Comparison of ENCODE assay signal across 9 mouse cellular contexts in genomic region chr5:30638041-30638440, GRCm38 (mm10). TPM values are rescaled to one million over a fixed set of nuclear protein-coding genes. Genes with fewer than 3 reads are reported as not detected.
DNase-seq lines count a peak whose midpoint lies in the region; ATAC-seq and TF ChIP-seq lines count a peak whose summit lies in the region.
"Had no signal": no experiment of that assay in that cellular context is flagged by ENCODE, and none has a peak within 500 bp of the region (broad histone marks: within the 10 kb centered on the region; RNA-seq: fewer than 3 reads in every experiment).

No protein-coding gene starts in this region.

- H3K4me1 ChIP-seq in embryonic facial prominence, embryonic 15.5 days, result no peaks in the 10 kb centered on the region
- no peaks in the 10 kb centered on the region for H3K4me1 ChIP-seq in lung, embryonic 14.5 days (ENCODE audit: insufficient read depth)
- H3K4me1 ChIP-seq: embryonic facial prominence, embryonic 12.5 days had no signal

- ATAC-seq in embryonic facial prominence, embryonic 15.5 days (ENCODE audit: insufficient number of reproducible peaks, low FRiP score, low TSS enrichment, low read depth), result peak; percentile 67; the same call in 1 of the 2 replicates
- peak; percentile 70; the same call in 1 of the 2 replicates for ATAC-seq in lung, embryonic 14.5 days (ENCODE audit: insufficient read depth)

- H3K4me3 ChIP-seq in embryonic facial prominence, embryonic 15.5 days (replicated peaks), result no peak overlapping the region
- no peak overlapping the region for H3K4me3 ChIP-seq in lung, embryonic 14.5 days (ENCODE audit: low read depth, low read length)
- H3K4me3 ChIP-seq: embryonic facial prominence, embryonic 12.5 days had no signal

- WGBS in embryonic facial prominence, embryonic 15.5 days, result 3% methylated on average over 6 of the region's 6 CpGs
- WGBS in lung, embryonic 14.5 days, result 4% methylated on average over 6 of the region's 6 CpGs

- H3K9ac ChIP-seq in embryonic facial prominence, embryonic 15.5 days, result no peak overlapping the region
- H3K9ac ChIP-seq in lung, embryonic 14.5 days, result no peak overlapping the region
- H3K9ac ChIP-seq: embryonic facial prominence, embryonic 12.5 days had no signal

- DNase-seq in CD4-positive helper T cell, adult 2 months (ENCODE audit: low read depth, low spot score), result peak; percentile 31
- peak; percentile 90 for DNase-seq in adrenal gland, postnatal 14 days
- peak; percentile 90 to 91 for DNase-seq in heart, postnatal 10 days
- peak; percentile 83 for DNase-seq in layer of hippocampus, adult 11-12 months (ENCODE audit: low spot score)
- peak; percentile 92 for DNase-seq in lung, embryonic 14.5 days
- peak; percentile 71 for DNase-seq in ovary, adult 18-20 months (ENCODE audit: low spot score)
- peak; percentile 52 for DNase-seq in testis, postnatal 14 days (ENCODE audit: low spot score)

- no peak overlapping the region for H3K4me2 ChIP-seq in embryonic facial prominence, embryonic 15.5 days (replicated peaks)
- no peak overlapping the region for H3K4me2 ChIP-seq in lung, embryonic 14.5 days
- H3K4me2 ChIP-seq: embryonic facial prominence, embryonic 12.5 days had no signal

- intact Hi-C loops in heart, postnatal 10 days (cut with DNase I), result loop anchor here (1.0 to 10.0 kb wide), 4 partner anchors 122 to 423 kb away; no protein-coding TSS in a partner anchor

- H3K36me3 ChIP-seq in embryonic facial prominence, embryonic 15.5 days, result no peaks in the 10 kb centered on the region
- no peaks in the 10 kb centered on the region for H3K36me3 ChIP-seq in lung, embryonic 14.5 days (ENCODE audit: insufficient read depth)
- H3K36me3 ChIP-seq: embryonic facial prominence, embryonic 12.5 days had no signal

- peak; percentile 95 for TF ChIP-seq CTCF in lung, embryonic 14.5 days (IDR thresholded peaks at IDR 0.05; ENCODE audit: low read depth)

- H3K27me3 ChIP-seq in embryonic facial prominence, embryonic 15.5 days, result no peaks in the 10 kb centered on the region
- H3K27me3 ChIP-seq in lung, embryonic 14.5 days (ENCODE audit: insufficient read depth, low read length), result no peaks in the 10 kb centered on the region
- H3K27me3 ChIP-seq: embryonic facial prominence, embryonic 12.5 days had no signal

- H3K9me3 ChIP-seq in embryonic facial prominence, embryonic 15.5 days (replicated peaks), result no peaks in the 10 kb centered on the region
- H3K9me3 ChIP-seq in lung, embryonic 14.5 days (ENCODE audit: low read depth, low read length), result no peaks in the 10 kb centered on the region
- H3K9me3 ChIP-seq: embryonic facial prominence, embryonic 12.5 days had no signal

- H3K27ac ChIP-seq in embryonic facial prominence, embryonic 15.5 days (replicated peaks), result no peak overlapping the region
- H3K27ac ChIP-seq in lung, embryonic 14.5 days (ENCODE audit: low read depth), result no peak overlapping the region
- H3K27ac ChIP-seq: embryonic facial prominence, embryonic 12.5 days had no signal

RNA-seq across cellular contexts. Expression of gene Slc35f6, which starts 9.7 kb away (rescaled TPM):
- total RNA-seq in adrenal gland, postnatal 14 days (2021), result 33.9 and 38.9 TPM in 2 replicates
- polyA plus RNA-seq in embryonic facial prominence, embryonic 15.5 days (2015; fragmentation: Nextera tagmentation; extraction: Ambion mirVana), result 30.2 and 30.3 TPM in 2 replicates
- total RNA-seq in heart, postnatal 10 days (2021), result 10 to 100 TPM; 42.1 to 45.4 TPM
- polyA plus RNA-seq in lung, embryonic 14.5 days (2014; fragmentation: Nextera tagmentation; extraction: Ambion mirVana), result 27.6 and 29.5 TPM in 2 replicates

RNA-seq across cellular contexts. Expression of gene Cenpa, which starts 28.5 kb away (rescaled TPM):
- 39.0 and 39.1 TPM in 2 replicates for total RNA-seq in adrenal gland, postnatal 14 days (2021)
- 216 and 218 TPM in 2 replicates for polyA plus RNA-seq in embryonic facial prominence, embryonic 15.5 days (2015; fragmentation: Nextera tagmentation; extraction: Ambion mirVana)
- total RNA-seq in heart, postnatal 10 days (2021), result 10 to 100 TPM; 85.5 to 86.1 TPM
- 416 and 454 TPM in 2 replicates for polyA plus RNA-seq in lung, embryonic 14.5 days (2014; fragmentation: Nextera tagmentation; extraction: Ambion mirVana)

RNA-seq across cellular contexts. Expression of gene Kcnk3, which starts 50.1 kb away (rescaled TPM):
- total RNA-seq in adrenal gland, postnatal 14 days (2021), result 678 and 701 TPM in 2 replicates
- polyA plus RNA-seq in embryonic facial prominence, embryonic 15.5 days (2015; fragmentation: Nextera tagmentation; extraction: Ambion mirVana), result 0.70 and 1.3 TPM in 2 replicates
- 100 to 1,000 TPM; 159 to 183 TPM for total RNA-seq in heart, postnatal 10 days (2021)
- 29.9 and 30.3 TPM in 2 replicates for polyA plus RNA-seq in lung, embryonic 14.5 days (2014; fragmentation: Nextera tagmentation; extraction: Ambion mirVana)

Comparison
In these comparisons a context has a peak if more than half of its experiments do, and no peak if none do; other contexts are left out.
1. DNase-seq: peak in every context shown above with its lines; median percentile 92 in lung, embryonic 14.5 days; 90 in heart, postnatal 10 days; 90 in adrenal gland, postnatal 14 days; 83 in layer of hippocampus, adult 11-12 months; 71 in ovary, adult 18-20 months; 52 in testis, postnatal 14 days; 31 in CD4-positive helper T cell, adult 2 months.